Mouse (Mus musculus) liver, adult 2 months (tissue): ENCODE results near the gene Hlcs.

Experiments used
- CTCF ChIP-seq: fragments of 200-500 bp; IDR thresholded peaks from 2 replicates; pipeline ENCODE4 v1.5.1; 2011; ENCODE audit warnings: low read depth, low read length, control low read depth
- POLR2A ChIP-seq: fragments of 200-500 bp; IDR thresholded peaks from 2 replicates; pipeline ENCODE4 v1.6.1; 2011; ENCODE audit warnings: low read length, control low read depth; ENCODE audit not compliant: insufficient read depth; ENCODE audit errors: extremely low read depth

GRCm38 (mm10) chr16:94356046-94356445, 42.7 kb upstream of the Hlcs start:
- no peak for TF ChIP-seq CTCF
- TF ChIP-seq POLR2A: no peak
